ENCODE assay signal across 8 mouse cellular contexts in genomic region chr14:118774507-118775428, GRCm38 (mm10).
DNase-seq lines count a peak whose midpoint lies in the region.

No protein-coding gene starts in this region.

- peak; percentile 88 for DNase-seq in heart, adult 11 months
- no peak for DNase-seq in heart, adult 9 months (ENCODE audit: low spot score in 2 of 2)
- DNase-seq in urinary bladder, postnatal 25 days (ENCODE audit: low spot score) = peak; percentile 7
- no peak for DNase-seq in urinary bladder, adult 18-20 months (ENCODE audit: low spot score in 2 of 2)
- DNase-seq in kidney, postnatal 10 days = peak; percentile 42
- DNase-seq in testis, postnatal 10 days (ENCODE audit: low spot score) = peak; percentile 40
- DNase-seq in right cerebral cortex, postnatal 36 days (ENCODE audit: low spot score in 2 of 2) = no peak
- no peak for DNase-seq in ovary, postnatal 10 days (ENCODE audit: low spot score)

Comparison
In these comparisons a context has a peak if more than half of its experiments do, and no peak if none do; other contexts are left out.
1. DNase-seq: peak in heart, adult 11 months (single experiment), urinary bladder, postnatal 25 days (single experiment), kidney, postnatal 10 days (single experiment) and testis, postnatal 10 days (single experiment); none in heart, adult 9 months (0 of 2), urinary bladder, adult 18-20 months (0 of 2), right cerebral cortex, postnatal 36 days (0 of 2) and ovary, postnatal 10 days (single experiment).